Mouse (Mus musculus) stomach, postnatal 0 days (tissue): ENCODE measurements around the gene Lsm2.

Experiments used
- CTCF ChIP-seq: IDR thresholded peaks from 2 replicates; pipeline ENCODE4 v1.5.1; 2016; ENCODE audit warnings: antibody characterized with exemption, low read depth, mild to moderate bottlenecking, moderate library complexity
- EP300 ChIP-seq: optimal IDR thresholded peaks from 2 replicates; pipeline ENCODE3; 2016; ENCODE audit warnings: antibody characterized with exemption

DNA sequence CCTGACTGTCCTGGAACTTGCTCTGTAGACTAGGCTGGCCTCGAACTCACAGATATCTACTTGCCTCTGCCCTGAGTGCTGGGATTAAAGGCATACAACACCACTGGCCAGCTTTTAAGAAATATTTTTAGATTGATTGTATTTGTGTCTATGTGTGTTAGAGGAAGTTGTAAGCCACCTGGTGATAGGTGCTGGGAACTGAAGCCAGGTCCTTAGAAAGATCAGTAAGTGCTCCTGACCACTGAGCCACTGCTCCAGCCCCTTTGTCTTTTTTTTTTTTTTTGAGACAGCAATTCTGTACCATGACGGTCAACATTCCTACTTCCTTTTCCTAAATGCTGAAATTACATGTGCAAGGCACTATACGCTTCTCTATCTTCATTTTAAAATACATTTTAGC, 28.4 kb upstream of the Lsm2 start:
- TF ChIP-seq CTCF (no peak), EP300 (no peak)
